Mouse (Mus musculus) liver, embryonic 14.5 days (tissue): ENCODE data around the gene Rpap3. TPM values are rescaled to one million over a fixed set of nuclear protein-coding genes. Genes with fewer than 3 reads are reported as not detected.

ENCODE experiments used
- ATAC-seq: fragments of 200-750 bp; cut with Nextera tagmentation; 2 replicates; pipeline ENCODE4 v1.8.0; 2017; ENCODE audit warnings: moderate number of reproducible peaks, mild to moderate bottlenecking, moderate library complexity; ENCODE audit not compliant: insufficient read depth
- DNase-seq, 3 experiments: peaks; one replicate each; pipeline ENCODE4 v3.0.0-alpha.2; 2012 to 2013; ENCODE audit warnings: low read depth in 3 of 3, low spot score in 3 of 3
- H3K27ac ChIP-seq: fragments of 300-500 bp; sonication (generic); 2 replicates; pipeline ENCODE4 v1.5.1; 2014; ENCODE audit warnings: moderate library complexity, mild to moderate bottlenecking, control low read depth, inconsistent platforms
- H3K27me3 ChIP-seq: fragments of 300-500 bp; sonication (generic); 2 replicates; pipeline ENCODE4 v1.6.1; 2014; ENCODE audit warnings: mild to moderate bottlenecking, low read length, moderate library complexity; ENCODE audit not compliant: control insufficient read depth, insufficient read depth
- H3K36me3 ChIP-seq: fragments of 300-500 bp; sonication (generic); replicated peaks from 2 replicates; pipeline ENCODE4 v1.6.1; 2014; ENCODE audit warnings: low read depth; ENCODE audit not compliant: control insufficient read depth, insufficient read depth
- H3K4me1 ChIP-seq, 2 experiments: fragments of 200-500 bp in 1 of 2; fragments of 300-500 bp in 1 of 2; sonication (generic) in 1 of 2; replicated peaks; 2 replicates each; pipeline ENCODE4 v1.6.1; 2012 to 2014; ENCODE audit warnings: antibody characterized with exemption in 1 of 2, inconsistent platforms in 1 of 2, low read length in 1 of 2; ENCODE audit not compliant: control insufficient read depth in 2 of 2, insufficient read depth in 2 of 2
- H3K4me2 ChIP-seq: fragments of 300-500 bp; sonication (generic); 2 replicates; pipeline ENCODE4 v1.6.1; 2014; ENCODE audit warnings: low read depth, mild to moderate bottlenecking, control low read depth, moderate library complexity
- H3K4me3 ChIP-seq, 2 experiments: fragments of 200-500 bp in 1 of 2; fragments of 300-500 bp in 1 of 2; sonication (generic) in 1 of 2; 2 replicates each; pipeline ENCODE4 v1.5.1; 2012 to 2014; ENCODE audit warnings: low read depth in 2 of 2, low read length in 2 of 2, mild to moderate bottlenecking in 2 of 2, control low read depth in 1 of 2, inconsistent platforms in 1 of 2, moderate library complexity in 1 of 2; ENCODE audit not compliant: insufficient read depth in 1 of 2
- H3K9ac ChIP-seq: fragments of 300-500 bp; sonication (generic); replicated peaks from 2 replicates; pipeline ENCODE4 v1.6.1; 2014; ENCODE audit warnings: mild to moderate bottlenecking, control low read depth, moderate library complexity
- H3K9me3 ChIP-seq: fragments of 300-500 bp; sonication (generic); 2 replicates; pipeline ENCODE4 v1.6.1; 2016; ENCODE audit warnings: low read length, mixed read lengths; ENCODE audit not compliant: control insufficient read depth
- CTCF ChIP-seq: IDR thresholded peaks from 2 replicates; pipeline ENCODE4 v1.5.1; 2016; ENCODE audit warnings: antibody characterized with exemption, low read depth, control low read depth
- EP300 ChIP-seq: IDR thresholded peaks from 2 replicates; pipeline ENCODE4 v1.6.1; 2016; ENCODE audit warnings: antibody characterized with exemption, low read depth
- WGBS: fragments of 180-500 bp; shearing (Covaris S2); extraction: QIAGEN DNeasy Blood & Tissue Kit; methylation state at CpG from one replicate; pipeline ENCODE4 v1.1.7; 2014; ENCODE audit not compliant: insufficient replicate concordance; 5-methylcytosine and 5-hydroxymethylcytosine counted together
- polyA plus RNA-seq, 2 experiments: library from polyadenylated mRNA; depleted of rRNA in 1 of 2; stranded (reverse) in 1 of 2; unstranded in 1 of 2; fragments of >200 nt; fragmentation: Nextera tagmentation in 1 of 2; extraction: Ambion mirVana in 1 of 2; gene quantifications; 2 replicates each; pipeline versions ENCODE4 v1.2.1 to v1.2.3; 2012 to 2014

The Rpap3 gene
- polyA plus RNA-seq, 2 experiments: 6.8 to 11.2 TPM

DNA sequence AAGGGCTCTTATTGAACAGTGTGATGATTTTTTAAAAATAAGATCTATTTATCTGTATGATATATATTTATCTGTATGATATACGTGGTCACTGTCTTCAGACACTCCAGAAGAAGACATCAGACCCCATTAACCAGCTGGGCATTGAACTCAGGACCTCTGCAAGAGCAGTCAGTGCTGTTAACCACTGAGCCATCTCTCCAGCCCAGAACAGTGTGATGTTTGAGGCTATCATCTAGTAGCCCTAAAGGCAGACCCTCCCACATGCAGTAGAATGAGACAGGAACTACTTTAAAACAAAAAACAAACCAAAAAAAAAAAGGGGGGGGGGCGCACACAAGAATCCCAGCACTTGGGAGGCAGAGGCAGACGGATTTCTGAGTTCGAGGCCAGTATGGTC, 41.9 kb upstream of the Rpap3 start:
- ATAC-seq (no peak), DNase-seq (no peak)
- no peak for TF ChIP-seq EP300
- TF ChIP-seq CTCF: no peak
- Histone ChIP-seq H3K27me3 (no peaks in the 10 kb centered on the region), H3K4me1 (peaks cover 3 to 21% of the 10 kb centered on the region in 2 experiments; a peak in 3 of 4 replicates), H3K4me3 (no peak overlapping the region), H3K9me3 (no peaks in the 10 kb centered on the region), H3K27ac (no peak overlapping the region), H3K36me3 (no peaks in the 10 kb centered on the region), H3K4me2 (no peak overlapping the region), H3K9ac (no peak overlapping the region)
- 67% methylated on average over 4 of the region's 4 CpGs for WGBS

DNA sequence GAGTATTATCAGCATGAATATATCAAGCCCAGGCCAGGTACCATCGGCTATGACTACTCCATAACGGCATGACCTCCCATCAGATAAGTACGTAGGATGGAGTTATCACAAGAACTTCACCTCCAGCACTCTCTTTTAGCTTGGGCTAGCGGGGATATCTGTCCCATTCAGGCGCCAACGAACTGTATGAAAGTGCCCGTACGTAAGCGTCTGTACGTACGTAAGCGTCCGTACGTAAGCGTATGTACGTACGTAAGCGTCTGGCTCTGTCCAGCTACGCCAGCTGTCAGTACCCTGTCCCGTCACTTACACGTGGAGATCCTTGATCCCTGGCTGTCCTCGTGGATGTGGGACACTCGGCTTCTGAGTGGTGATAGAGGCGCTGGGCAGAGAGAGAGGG, 41.1 kb upstream of the Rpap3 start:
- H3K4me1 ChIP-seq: peaks cover 3 to 25% of the 10 kb centered on the region in 2 experiments; a peak in 3 of 4 replicates
- H3K4me2 ChIP-seq: peak overlapping the region; percentile 2
- no peak overlapping the region for H3K9ac ChIP-seq
- no peaks in the 10 kb centered on the region for H3K27me3 ChIP-seq
- peak in 2 of 3 experiments; percentile 31 to 34 for DNase-seq
- H3K4me3 ChIP-seq: no peak overlapping the region
- 64% methylated on average over 24 of the region's 24 CpGs for WGBS
- ATAC-seq: peak; percentile 53
- TF ChIP-seq EP300 (peak; percentile 69), CTCF (no peak)
- no peak overlapping the region for H3K27ac ChIP-seq
- H3K36me3 ChIP-seq: no peaks in the 10 kb centered on the region
- no peaks in the 10 kb centered on the region for H3K9me3 ChIP-seq

GRCm38 (mm10) chr15:97746278-97746677, 40.7 kb upstream of the Rpap3 start:
- 56% methylated on average over 10 of the region's 10 CpGs for WGBS
- TF ChIP-seq CTCF (no peak), EP300 (no peak)
- Histone ChIP-seq H3K27ac (no peak overlapping the region), H3K4me3 (no peak overlapping the region), H3K27me3 (no peaks in the 10 kb centered on the region), H3K9ac (no peak overlapping the region), H3K36me3 (no peaks in the 10 kb centered on the region), H3K4me2 (peak overlapping the region; percentile 2; the same call in 1 of the 2 replicates), H3K9me3 (no peaks in the 10 kb centered on the region), H3K4me1 (peaks cover 3 to 25% of the 10 kb centered on the region in 2 experiments; a peak in 3 of 4 replicates)
- no peak for ATAC-seq
- DNase-seq: no peak

- ATAC-seq: 0 out of 2 replicates have a peak, but pooled peaks have one; percentile 1
- no peaks in the 10 kb centered on the region for H3K27me3 ChIP-seq
- no peak overlapping the region for H3K27ac ChIP-seq
- no peak overlapping the region for H3K4me3 ChIP-seq
- H3K4me2 ChIP-seq: peak overlapping the region; percentile 2; the same call in 1 of the 2 replicates
- no peaks in the 10 kb centered on the region for H3K36me3 ChIP-seq
- DNase-seq: no peak
- TF ChIP-seq CTCF: no peak
- no peak for TF ChIP-seq EP300
- no peaks in the 10 kb centered on the region for H3K9me3 ChIP-seq
- 66% methylated on average over 10 of the region's 10 CpGs for WGBS
- peaks cover 3 to 25% of the 10 kb centered on the region in 2 experiments; a peak in 3 of 4 replicates for H3K4me1 ChIP-seq
- H3K9ac ChIP-seq: no peak overlapping the region
Observed at GRCm38 (mm10) chr15:97745331-97745730, 39.7 kb upstream of the Rpap3 start.

DNA sequence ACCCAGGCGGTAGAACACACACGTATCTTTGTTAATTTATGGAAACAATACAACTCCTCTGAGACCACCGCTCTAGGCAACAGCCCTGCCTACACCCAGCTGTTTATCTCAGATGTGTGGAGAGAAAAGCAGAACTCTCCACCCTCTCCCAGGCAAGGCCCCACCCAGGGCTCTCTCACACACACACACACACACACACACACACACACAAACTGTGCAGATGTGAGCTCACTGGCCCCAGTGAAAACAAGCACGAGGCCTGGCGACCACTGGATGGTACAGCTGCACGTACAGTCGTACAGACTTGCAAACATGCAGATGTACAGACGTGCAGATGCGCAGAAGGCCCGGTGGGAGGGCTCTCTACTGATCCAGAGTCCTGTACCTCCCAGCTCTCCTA, 39.3 kb upstream of the Rpap3 start:
- peak in 2 of 3 experiments; percentile 24 for DNase-seq
- TF ChIP-seq EP300: no peak
- no peak for TF ChIP-seq CTCF
- H3K36me3 ChIP-seq: no peaks in the 10 kb centered on the region
- H3K9me3 ChIP-seq: no peaks in the 10 kb centered on the region
- H3K27me3 ChIP-seq: no peaks in the 10 kb centered on the region
- ATAC-seq: peak; percentile 82
- H3K4me1 ChIP-seq: peaks cover 3 to 25% of the 10 kb centered on the region in 2 experiments; a peak in 3 of 4 replicates
- H3K4me3 ChIP-seq: no peak overlapping the region
- H3K4me2 ChIP-seq: peak overlapping the region; percentile 2; the same call in 1 of the 2 replicates
- no peak overlapping the region for H3K27ac ChIP-seq
- 33% methylated on average over 10 of the region's 10 CpGs for WGBS
- H3K9ac ChIP-seq: no peak overlapping the region
